Mouse (Mus musculus) frontal cortex, adult 2 months (tissue): Measurements from ENCODE around the gene Pbx1. TPM values are rescaled to one million over a fixed set of nuclear protein-coding genes. Genes with fewer than 3 reads are reported as not detected.

Experiments used
- DNase-seq, 2 experiments: peaks; one replicate each; pipeline ENCODE4 v3.0.0; 2022; ENCODE audit warnings: low spot score in 1 of 2; ENCODE audit errors: extremely low spot score in 1 of 2
- polyA plus RNA-seq: library from polyadenylated mRNA; depleted of rRNA; stranded (reverse); fragments of >200 nt; gene quantifications from 2 replicates; pipeline ENCODE4 v1.2.3, GENCODE M21; 2012

Pbx1 gene
- polyA plus RNA-seq, 1 experiment, result 130 TPM

GRCm38 (mm10) chr1:168309101-168309521 lies 123.0 kb downstream of the Pbx1 start:
- no peak for DNase-seq

- DNase-seq, result no peak
Measured at GRCm38 (mm10) chr1:168307275-168308182, 124.5 kb downstream of the Pbx1 start.

GRCm38 (mm10) chr1:168300505-168300904 lies 131.6 kb downstream of the Pbx1 start:
- DNase-seq, result no peak

- no peak for DNase-seq
Measured at GRCm38 (mm10) chr1:168299928-168300365, 132.1 kb downstream of the Pbx1 start.

- no peak for DNase-seq
Measured at GRCm38 (mm10) chr1:168299181-168299580, 132.9 kb downstream of the Pbx1 start.

GRCm38 (mm10) chr1:168296290-168296689 lies 135.8 kb downstream of the Pbx1 start:
- no peak for DNase-seq

GRCm38 (mm10) chr1:168295782-168296181 lies 136.3 kb downstream of the Pbx1 start:
- no peak for DNase-seq

- DNase-seq, result no peak
Measured at GRCm38 (mm10) chr1:168293673-168294072, 138.4 kb downstream of the Pbx1 start.

GRCm38 (mm10) chr1:168292106-168292505 lies 140.0 kb downstream of the Pbx1 start:
- no peak for DNase-seq

- no peak for DNase-seq
Measured at GRCm38 (mm10) chr1:168291643-168292040, 140.4 kb downstream of the Pbx1 start.

- peak in 1 of 2 experiments; percentile 41 for DNase-seq
Measured at GRCm38 (mm10) chr1:168291001-168291642, 140.9 kb downstream of the Pbx1 start.

- DNase-seq, result no peak
Measured at GRCm38 (mm10) chr1:168290236-168290985, 141.7 kb downstream of the Pbx1 start.

GRCm38 (mm10) chr1:168288891-168289545 lies 143.1 kb downstream of the Pbx1 start:
- DNase-seq, result no peak

- DNase-seq, result peak in 1 of 2 experiments; percentile 63
Measured at GRCm38 (mm10) chr1:168287843-168288591, 144.1 kb downstream of the Pbx1 start.

- no peak for DNase-seq
Measured at GRCm38 (mm10) chr1:168286862-168287650, 145.0 kb downstream of the Pbx1 start.

GRCm38 (mm10) chr1:168284566-168285141 lies 147.4 kb downstream of the Pbx1 start:
- DNase-seq, result no peak

GRCm38 (mm10) chr1:168283841-168284565 lies 148.1 kb downstream of the Pbx1 start:
- no peak for DNase-seq

GRCm38 (mm10) chr1:168283421-168283820 lies 148.6 kb downstream of the Pbx1 start:
- no peak for DNase-seq
